Mouse (Mus musculus) limb, embryonic 15.5 days (tissue): ENCODE measurements around the gene Slc27a4. TPM values are rescaled to one million over a fixed set of nuclear protein-coding genes. Genes with fewer than 3 reads are reported as not detected.

Source experiments
- microRNA-seq: library from miRNA; unstranded; fragments of <30 nt; microRNA quantifications from one replicate; pipeline ENCODE4, GENCODE M21; 2016
- polyA plus RNA-seq: library from polyadenylated mRNA; unstranded; fragments of >200 nt; fragmentation: Nextera tagmentation; extraction: Ambion mirVana; gene quantifications from 2 replicates; pipeline ENCODE4 v1.2.1, GENCODE M21; 2015

Gene Slc27a4
- polyA plus RNA-seq, 1 experiment from 2014 or later, result 22.2 TPM

Small RNA genes within 50 kb of the gene (microRNA-seq; reads per million reads assigned to microRNA genes)
- gene Mir219a-2, result not detected
- not detected for gene Mir219b

Other genes with a start within 250 kb of the Slc27a4 start
- gene Rapgef1, start 182.9 kb upstream of the Slc27a4 start, polyA plus RNA-seq, result 15.9 and 17.1 TPM in 2 replicates
- gene Gm13420, start 50.9 kb upstream of the Slc27a4 start, polyA plus RNA-seq, result not detected in 2 replicates
- gene Gm13547, start 43.3 kb upstream of the Slc27a4 start, polyA plus RNA-seq, result 0.33 TPM in 1 of 2 replicates, not detected in the other
- 25.4 and 26.7 TPM in 2 replicates for gene Coq4, start 15.1 kb upstream of the Slc27a4 start, polyA plus RNA-seq
- 32.1 and 33.9 TPM in 2 replicates for gene Trub2, start 14.1 kb upstream of the Slc27a4 start, polyA plus RNA-seq
- 24.4 and 27.5 TPM in 2 replicates for gene Urm1, start 17.4 kb downstream of the Slc27a4 start, polyA plus RNA-seq
- 53.1 and 64.1 TPM in 2 replicates for gene Cercam, start 66.5 kb downstream of the Slc27a4 start, polyA plus RNA-seq
- gene Odf2, start 86.6 kb downstream of the Slc27a4 start, polyA plus RNA-seq, result 49.6 and 52.1 TPM in 2 replicates
- gene Gle1, start 132.8 kb downstream of the Slc27a4 start, polyA plus RNA-seq, result 58.0 and 59.5 TPM in 2 replicates
- gene Sptan1, start 162.9 kb downstream of the Slc27a4 start, polyA plus RNA-seq, result 89.3 and 95.5 TPM in 2 replicates
- gene Wdr34, start 246.2 kb downstream of the Slc27a4 start, polyA plus RNA-seq, result 36.7 and 37.0 TPM in 2 replicates